Mouse (Mus musculus) inflammation-experienced regulatory T-cells, adult 16 weeks (primary cell): ENCODE results near the gene Atp1b4. TPM values are rescaled to one million over a fixed set of nuclear protein-coding genes. Genes with fewer than 3 reads are reported as not detected.

ENCODE experiments used
- polyA plus RNA-seq: library from polyadenylated mRNA; unstranded; fragments of 100-300 nt; shearing (Covaris generic); gene quantifications from one replicate; pipeline ENCODE4 v1.2.1, GENCODE M21; 2017

Atp1b4 gene
- polyA plus RNA-seq = not detected

DNA sequence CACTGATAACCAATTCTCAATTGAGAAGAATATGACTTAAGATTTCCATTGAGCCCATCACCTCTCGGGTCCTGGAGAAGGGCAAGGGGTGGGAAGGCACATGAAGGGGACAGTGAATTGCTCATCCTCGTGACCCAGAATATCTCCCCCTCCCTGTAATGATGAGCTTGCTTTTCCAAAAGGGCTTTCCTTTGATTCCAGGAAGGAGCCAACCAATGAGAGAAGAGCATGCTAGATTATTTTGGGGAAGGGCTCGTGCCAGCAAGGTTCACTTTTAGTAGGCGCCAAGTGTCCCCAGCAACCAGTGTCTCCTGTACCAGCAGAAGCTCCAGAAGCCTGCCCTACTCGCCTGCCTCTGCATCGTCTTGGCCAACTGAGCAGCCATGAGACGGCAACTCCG, at the start of gene Atp1b4:
Gene Atp1b4, plus strand, starts transcription at position 301 of the 400 bp plus-strand sequence.

Other genes starting within 250 kb of the Atp1b4 start
- not detected for gene Rhox10, start 249.7 kb upstream of the Atp1b4 start, polyA plus RNA-seq
- gene Rhox11, start 231.0 kb upstream of the Atp1b4 start, polyA plus RNA-seq = not detected
- not detected for gene Rhox12, start 205.3 kb upstream of the Atp1b4 start, polyA plus RNA-seq
- gene Rhox13, start 195.0 kb upstream of the Atp1b4 start, polyA plus RNA-seq = not detected
- 1.1 TPM for gene Zbtb33, start 126.4 kb upstream of the Atp1b4 start, polyA plus RNA-seq
- gene Tmem255a, start 63.7 kb upstream of the Atp1b4 start, polyA plus RNA-seq = 1.2 TPM
- 77.7 TPM for gene Lamp2, start 140.3 kb downstream of the Atp1b4 start, polyA plus RNA-seq